Mouse (Mus musculus): ENCODE data around the gene Cabp1. TPM values are rescaled to one million over a fixed set of nuclear protein-coding genes. Genes with fewer than 3 reads are reported as not detected.
A peak's percentile ranks its signal among the peaks of the same experiment; 100 is the strongest.

Cabp1 gene
- total and polyA plus RNA-seq, 3 experiments, result 0.35 to 1.7 TPM; not detected in 1

DNA sequence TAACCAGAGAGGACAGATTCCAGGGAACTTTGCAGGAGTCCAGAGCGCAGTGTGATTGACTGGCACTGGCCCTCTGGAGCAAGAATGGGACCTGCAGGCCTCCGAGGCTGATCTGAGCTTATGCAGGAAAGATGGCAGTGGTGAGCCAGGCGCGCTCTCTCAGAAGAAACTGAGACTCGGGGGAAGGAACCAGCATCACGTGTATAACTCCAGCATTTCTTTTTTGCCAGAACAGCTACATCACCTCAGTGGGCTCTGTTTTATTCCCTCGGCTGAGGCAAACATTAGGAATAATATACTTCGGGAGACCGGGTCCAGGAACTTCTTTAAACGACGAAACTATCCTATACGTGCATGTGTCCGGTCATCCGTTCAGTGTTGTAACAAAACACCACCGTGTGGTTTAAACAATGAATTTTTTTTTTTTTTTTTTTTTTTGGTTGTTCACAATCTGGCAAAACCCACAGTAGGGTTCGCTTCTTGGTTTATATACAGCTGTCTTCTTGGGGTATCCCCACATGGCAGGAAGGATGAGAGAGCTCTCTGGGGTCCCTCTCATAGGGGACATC lies 37.5 kb upstream of the Cabp1 start:
- no peak for TF ChIP-seq ZC3H11A (IDR thresholded peaks at IDR 0.05; ENCODE audit: low read depth, low read length)
- peak; percentile 47; the same call in 1 of the 2 replicates for TF ChIP-seq ZNF384 (IDR thresholded peaks at IDR 0.05; ENCODE audit: low read depth, low read length)
- Histone ChIP-seq H3K27me3 (ENCODE audit: control insufficient read depth in 1 of 2, insufficient read depth in 2 of 2, low read length in 2 of 2) (no peaks in the 10 kb centered on the region), H3K9me3 (replicated peaks; ENCODE audit: insufficient read depth, low read length) (no peaks in the 10 kb centered on the region), H3K27ac (ENCODE audit: control insufficient read depth, low read depth, low read length) (no peak overlapping the region), H3K4me1 (ENCODE audit: control insufficient read depth in 1 of 2, insufficient read depth in 2 of 2, low read length in 2 of 2) (peaks cover 0 to 12% of the 10 kb centered on the region in 2 experiments; a peak in 1 of 4 replicates), H3K36me3 (ENCODE audit: control insufficient read depth in 1 of 2, insufficient read depth in 2 of 2, low read length in 2 of 2) (peaks cover 0 to 3% of the 10 kb centered on the region in 2 experiments; a peak in 1 of 4 replicates), H3K79me2 (ENCODE audit: control insufficient read depth, insufficient read depth, low read length, poor library complexity) (no peaks in the 10 kb centered on the region; the same call in 1 of the 2 replicates), H3K4me3 (ENCODE audit: control insufficient read depth in 1 of 2, insufficient read depth in 1 of 2, low read depth in 2 of 2, low read length in 2 of 2) (no peak overlapping the region), H3K9ac (ENCODE audit: control insufficient read depth, low read depth, low read length, poor library complexity, severe bottlenecking) (no peak overlapping the region)
- no peak for DNase-seq (ENCODE audit: low read depth, low spot score)

- no peaks in the 10 kb centered on the region; the same call in 1 of the 2 replicates for H3K79me2 ChIP-seq (ENCODE audit: control insufficient read depth, insufficient read depth, low read length, poor library complexity)
- peaks cover 0 to under 1% of the 10 kb centered on the region in 2 experiments; a peak in 1 of 4 replicates for H3K36me3 ChIP-seq (ENCODE audit: control insufficient read depth in 1 of 2, insufficient read depth in 2 of 2, low read length in 2 of 2)
- DNase-seq (ENCODE audit: low read depth, low spot score), result no peak
- no peak overlapping the region for H3K9ac ChIP-seq (ENCODE audit: control insufficient read depth, low read depth, low read length, poor library complexity, severe bottlenecking)
- no peaks in the 10 kb centered on the region for H3K27me3 ChIP-seq (ENCODE audit: control insufficient read depth in 1 of 2, insufficient read depth in 2 of 2, low read length in 2 of 2)
- H3K4me3 ChIP-seq (ENCODE audit: control insufficient read depth in 1 of 2, insufficient read depth in 1 of 2, low read depth in 2 of 2, low read length in 2 of 2), result no peak overlapping the region
- no peaks in the 10 kb centered on the region for H3K9me3 ChIP-seq (replicated peaks; ENCODE audit: insufficient read depth, low read length)
- H3K27ac ChIP-seq (ENCODE audit: control insufficient read depth, low read depth, low read length), result no peak overlapping the region
- H3K4me1 ChIP-seq (ENCODE audit: control insufficient read depth in 1 of 2, insufficient read depth in 2 of 2, low read length in 2 of 2), result peaks cover 0 to 5% of the 10 kb centered on the region in 2 experiments; a peak in 1 of 4 replicates
- 0 out of 4 replicates have a peak, but pooled peaks of 1 of the 2 experiments have one; percentile 51 for TF ChIP-seq USF2 (IDR thresholded peaks at IDR 0.05; ENCODE audit: borderline replicate concordance in 1 of 2, insufficient read depth in 1 of 2, low read depth in 1 of 2, low read length in 2 of 2)
- TF ChIP-seq POLR2A (IDR thresholded peaks at IDR 0.05; ENCODE audit: control insufficient read depth in 1 of 2, insufficient read depth in 1 of 2, low read depth in 1 of 2, low read length in 2 of 2, poor library complexity in 1 of 2), result no peak
- TF ChIP-seq USF1 (IDR thresholded peaks at IDR 0.05; ENCODE audit: low read depth, low read length), result peak; percentile 76
- no peak for TF ChIP-seq TBP (IDR thresholded peaks at IDR 0.05; ENCODE audit: low read depth, low read length)
- no peak for TF ChIP-seq ZKSCAN1 (IDR thresholded peaks at IDR 0.05; ENCODE audit: low read depth, low read length)
Measured at GRCm38 (mm10) chr5:115230830-115231551, 36.8 kb upstream of the Cabp1 start.

- Histone ChIP-seq H3K4me3 (ENCODE audit: control insufficient read depth in 1 of 2, insufficient read depth in 1 of 2, low read depth in 2 of 2, low read length in 2 of 2) (no peak overlapping the region), H3K9me3 (replicated peaks; ENCODE audit: insufficient read depth, low read length) (no peaks in the 10 kb centered on the region), H3K27ac (ENCODE audit: control insufficient read depth, low read depth, low read length) (no peak overlapping the region), H3K27me3 (ENCODE audit: control insufficient read depth in 1 of 2, insufficient read depth in 2 of 2, low read length in 2 of 2) (no peaks in the 10 kb centered on the region), H3K4me1 (ENCODE audit: control insufficient read depth in 1 of 2, insufficient read depth in 2 of 2, low read length in 2 of 2) (peaks cover 0 to 5% of the 10 kb centered on the region in 2 experiments; a peak in 1 of 4 replicates), H3K36me3 (ENCODE audit: control insufficient read depth in 1 of 2, insufficient read depth in 2 of 2, low read length in 2 of 2) (peaks cover 0 to 4% of the 10 kb centered on the region in 2 experiments; a peak in 2 of 4 replicates), H3K79me2 (ENCODE audit: control insufficient read depth, insufficient read depth, low read length, poor library complexity) (no peaks in the 10 kb centered on the region), H3K9ac (ENCODE audit: control insufficient read depth, low read depth, low read length, poor library complexity, severe bottlenecking) (no peak overlapping the region)
- TF ChIP-seq CTCF (IDR thresholded peaks at IDR 0.05 in 2 of 3, conservative IDR thresholded peaks at IDR 0.05 in 1 of 3; ENCODE audit: control insufficient read depth in 1 of 3, insufficient read depth in 1 of 3, low read depth in 2 of 3, low read length in 3 of 3, poor library complexity in 1 of 3, severe bottlenecking in 1 of 3) (peak; percentile 29 to 40 (median 32); a peak in 5 of 6 replicates), GATA1 (IDR thresholded peaks at IDR 0.05; ENCODE audit: low read depth, low read length) (no peak)
- no peak for DNase-seq (ENCODE audit: low read depth, low spot score)
Measured at GRCm38 (mm10) chr5:115222485-115222884, 28.3 kb upstream of the Cabp1 start.

Measured in MEL (cell line).